Mouse (Mus musculus): ENCODE data around the gene Map3k3.

DNA sequence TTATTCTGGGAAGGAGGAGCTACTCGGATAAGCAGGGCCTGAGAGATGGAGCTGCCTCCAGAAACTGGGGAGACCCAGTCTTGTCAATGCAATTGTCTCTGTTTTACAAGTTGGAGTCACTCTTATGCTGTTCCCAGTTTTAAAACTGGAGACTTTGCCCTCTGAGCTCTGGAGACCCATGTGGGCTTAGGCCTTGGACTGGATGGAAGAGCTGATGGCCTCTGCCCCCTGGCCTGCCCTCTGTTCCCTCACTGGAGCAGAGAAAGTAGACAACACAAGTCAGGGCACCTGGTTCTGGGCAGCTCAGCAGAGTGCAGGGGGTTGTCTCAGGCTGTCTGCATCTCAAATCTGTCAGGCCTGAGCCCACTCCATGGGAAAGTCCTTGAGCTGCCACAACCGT, 70.4 kb downstream of the Map3k3 start:
- TF ChIP-seq CTCF (IDR thresholded peaks at IDR 0.05; ENCODE audit: low read depth), result no peak
- no peak for TF ChIP-seq EP300 (IDR thresholded peaks at IDR 0.05; ENCODE audit: low read depth)
